Comparison of ENCODE assay signal across 30 mouse cellular contexts in genomic region chr13:94881201-94881600, GRCm38 (mm10). TPM values are rescaled to one million over a fixed set of nuclear protein-coding genes. Genes with fewer than 3 reads are reported as not detected.
DNase-seq lines count a peak whose midpoint lies in the region; ATAC-seq lines count a peak whose summit lies in the region.
"Had no signal": no experiment of that assay in that cellular context is flagged by ENCODE, and none has a peak within 500 bp of the region (broad histone marks: within the 10 kb centered on the region; RNA-seq: fewer than 3 reads in every experiment).

No protein-coding gene starts in this region.

- H3K4me3 ChIP-seq in forebrain, embryonic 12.5 days (replicated peaks): no peak overlapping the region
- H3K4me3 ChIP-seq: embryonic facial prominence, embryonic 12.5 days; liver, embryonic 15.5 days had no signal

- H3K27ac ChIP-seq in forebrain, embryonic 12.5 days: no peak overlapping the region
- H3K27ac ChIP-seq: embryonic facial prominence, embryonic 12.5 days; kidney, postnatal 0 days; liver, embryonic 15.5 days had no signal

- no peak for ATAC-seq in forebrain, embryonic 12.5 days (ENCODE audit: low FRiP score)

- peaks cover 80% of the 10 kb centered on the region for H3K27me3 ChIP-seq in forebrain, embryonic 12.5 days

- H3K9me3 ChIP-seq in forebrain, embryonic 12.5 days: no peaks in the 10 kb centered on the region
- H3K9me3 ChIP-seq: embryonic facial prominence, embryonic 12.5 days; liver, embryonic 15.5 days had no signal

- no peak overlapping the region for H3K9ac ChIP-seq in forebrain, embryonic 12.5 days
- H3K9ac ChIP-seq: embryonic facial prominence, embryonic 12.5 days; liver, embryonic 15.5 days had no signal

- WGBS in forebrain, embryonic 12.5 days: 0% methylated on average over 3 of the region's 3 CpGs

- intact Hi-C loops in heart, postnatal 14 days (cut with DNase I): no loop called here

- H3K36me3 ChIP-seq in forebrain, embryonic 12.5 days (replicated peaks): no peaks in the 10 kb centered on the region
- H3K36me3 ChIP-seq: embryonic facial prominence, embryonic 12.5 days; liver, embryonic 15.5 days had no signal

- DNase-seq in heart, adult 11 months: peak; percentile 59
- no peak for DNase-seq in heart, postnatal 14 days
- DNase-seq in retina, embryonic 14.5 days (ENCODE audit: low spot score): peak; percentile 29
- DNase-seq in retina, postnatal 1 day: no peak
- DNase-seq in neural tube, embryonic 10.5 days (ENCODE audit: extremely low spot score, low spot score): peak; percentile 45
- no peak for DNase-seq in spleen, adult 18-20 months
- no peak for DNase-seq in gastrocnemius, adult 8-10 months (ENCODE audit: low spot score in 2 of 2)
- DNase-seq: adrenal gland, postnatal 14 days; cerebellum, adult 9-10 months; gastrocnemius, postnatal 36 days; heart, postnatal 36 days; kidney, adult 2 months; left cerebral cortex, postnatal 4 days; liver; lung, postnatal 4 days; right cerebral cortex, postnatal 25 days; thymus, adult 18-20 months had no signal

- no peak overlapping the region for H3K4me2 ChIP-seq in forebrain, embryonic 12.5 days
- H3K4me2 ChIP-seq: embryonic facial prominence, embryonic 12.5 days; liver, embryonic 15.5 days had no signal

- peaks cover 27% of the 10 kb centered on the region for H3K4me1 ChIP-seq in forebrain, embryonic 12.5 days

RNA-seq across cellular contexts. Expression of gene Otp, which starts 5.8 kb away (rescaled TPM):
- not detected for total RNA-seq in heart, postnatal 14 days (2021)
- 6.0 and 7.1 TPM in 2 replicates for polyA plus RNA-seq in forebrain, embryonic 12.5 days (2016; fragmentation: Nextera tagmentation; extraction: Ambion mirVana)
- total RNA-seq in gastrocnemius, adult 8-10 months (2022): not detected
- total RNA-seq: adrenal gland, postnatal 14 days; gastrocnemius, postnatal 36 days; heart, adult 8-10 months; heart, postnatal 36 days; layer of hippocampus, postnatal 14 days; megakaryocyte-erythroid progenitor cell, adult 5-6 weeks had no signal
- polyA plus RNA-seq: heart, embryonic 14.5 days; intestine, embryonic 14.5 days; kidney, adult 2 months; kidney, postnatal 0 days; liver, embryonic 15.5 days; lung, embryonic 16.5 days; spleen, adult 2 months; stomach, embryonic 14.5 days; urinary bladder, adult 2 months had no signal

Comparison
In these comparisons a context has a peak if more than half of its experiments do, and no peak if none do; other contexts are left out.
1. DNase-seq: peak in heart, adult 11 months (single experiment), retina, embryonic 14.5 days (single experiment) and neural tube, embryonic 10.5 days (single experiment); none in heart, postnatal 14 days (0 of 2), retina, postnatal 1 day (single experiment), spleen, adult 18-20 months (0 of 2) and gastrocnemius, adult 8-10 months (0 of 2).